18 mouse cellular contexts compared by ENCODE assay signal in the genomic region with DNA sequence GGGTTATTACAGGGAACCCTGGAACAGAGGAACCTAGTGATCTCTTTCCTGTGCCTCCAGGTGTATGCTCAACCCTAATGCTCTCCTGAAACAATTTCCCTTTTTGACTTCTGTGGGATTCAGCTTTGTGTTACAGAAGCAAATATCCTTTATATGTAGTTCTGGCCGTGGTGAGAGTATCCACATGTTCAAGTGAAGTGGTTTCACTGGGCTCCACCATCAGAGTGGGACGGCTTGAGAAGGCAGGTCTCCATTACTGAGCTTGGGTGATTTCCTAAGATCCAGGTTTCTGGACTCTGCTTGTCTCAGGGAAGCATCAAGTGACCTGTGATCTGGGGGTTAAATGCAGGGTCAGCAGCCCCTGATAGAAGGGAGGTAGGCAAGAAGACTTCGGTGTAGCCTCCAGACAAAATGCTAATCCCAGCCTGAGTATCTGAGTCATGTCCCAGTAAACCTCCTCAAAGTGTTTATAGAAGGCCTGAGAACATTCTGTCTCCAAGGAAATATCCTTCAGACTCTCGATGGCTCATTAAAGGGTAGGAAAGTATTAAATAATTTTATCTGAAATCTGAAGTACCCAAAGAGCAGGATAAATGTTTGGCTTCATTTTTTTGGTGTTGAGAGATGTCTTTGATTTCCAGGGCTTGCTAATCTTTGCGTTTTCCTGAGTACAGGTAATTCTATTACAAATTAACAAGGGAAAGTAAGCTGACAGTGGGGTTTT. TPM values are rescaled to one million over a fixed set of nuclear protein-coding genes. Genes with fewer than 3 reads are reported as not detected.
"Had no signal": no experiment of that assay in that cellular context is flagged by ENCODE, and none has a peak within 500 bp of the region (broad histone marks: within the 10 kb centered on the region; RNA-seq: fewer than 3 reads in every experiment).

No protein-coding gene starts in this region.

- ATAC-seq: liver, postnatal 0 days; midbrain, embryonic 13.5 days; midbrain, embryonic 15.5 days had no signal

- H3K9ac ChIP-seq: liver, embryonic 13.5 days; liver, embryonic 15.5 days; liver, postnatal 0 days; midbrain, embryonic 13.5 days; midbrain, embryonic 15.5 days; neural tube, embryonic 12.5 days; stomach, embryonic 15.5 days had no signal

- H3K4me2 ChIP-seq: liver, embryonic 11.5 days; liver, embryonic 13.5 days; liver, embryonic 15.5 days; midbrain, embryonic 11.5 days; midbrain, embryonic 13.5 days; midbrain, embryonic 15.5 days; neural tube, embryonic 12.5 days; stomach, embryonic 15.5 days had no signal

- H3K27ac ChIP-seq: liver, embryonic 13.5 days; liver, embryonic 15.5 days; macrophage; midbrain, embryonic 13.5 days; midbrain, embryonic 15.5 days; neural tube, embryonic 12.5 days; stomach, embryonic 15.5 days; stomach, postnatal 0 days had no signal

- DNase-seq: liver; liver, embryonic 13.5 days; liver, postnatal 0 days; right cerebral cortex, postnatal 14 days; thymus, adult 2 months; thymus, postnatal 25 days had no signal

- H3K36me3 ChIP-seq: liver, embryonic 13.5 days; liver, embryonic 15.5 days; midbrain, embryonic 13.5 days; midbrain, embryonic 15.5 days; neural tube, embryonic 12.5 days; stomach, embryonic 15.5 days had no signal

- H3K27me3 ChIP-seq: liver, embryonic 13.5 days; liver, embryonic 15.5 days; megakaryocyte, embryonic 14.5 days; neural tube, embryonic 12.5 days; stomach, embryonic 15.5 days had no signal

- H3K4me3 ChIP-seq: liver, embryonic 13.5 days; liver, embryonic 15.5 days; megakaryocyte, embryonic 14.5 days; midbrain, embryonic 13.5 days; midbrain, embryonic 15.5 days; neural tube, embryonic 12.5 days; stomach, embryonic 15.5 days had no signal

- H3K4me1 ChIP-seq: liver, embryonic 13.5 days; liver, embryonic 15.5 days; megakaryocyte, embryonic 14.5 days; midbrain, embryonic 13.5 days; midbrain, embryonic 15.5 days; neural tube, embryonic 12.5 days; stomach, embryonic 15.5 days had no signal

- H3K9me3 ChIP-seq: liver, embryonic 13.5 days; liver, embryonic 15.5 days; midbrain, embryonic 13.5 days; midbrain, embryonic 15.5 days; neural tube, embryonic 12.5 days; stomach, embryonic 15.5 days had no signal

RNA-seq across cellular contexts. Expression of a gene that starts 16.6 kb away (rescaled TPM):
- polyA plus RNA-seq: liver, embryonic 13.5 days; liver, embryonic 15.5 days; liver, postnatal 0 days; macrophage; spleen, adult 2 months; testis, adult 2 months had no signal
